Mouse (Mus musculus): Measurements from ENCODE around the gene Slc25a10. TPM values are rescaled to one million over a fixed set of nuclear protein-coding genes. Genes with fewer than 3 reads are reported as not detected.

The Slc25a10 gene
- total RNA-seq, 2 experiments from 2014 or later: 19.6 to 22.6 TPM

GRCm38 (mm10) chr11:120483448-120483934 lies 8.1 kb upstream of the Slc25a10 start:
- no peak for DNase-seq (ENCODE audit: low spot score in 2 of 2)

- DNase-seq (ENCODE audit: low spot score in 2 of 2): peak; percentile 87 to 90
These were observed 7.2 kb upstream of the Slc25a10 start, which contains the start of gene Mrpl12 for GRCm38 (mm10) chr11:120484265-120484981. TSS of gene Mrpl12 (plus strand) at chr11:120484613.

GRCm38 (mm10) chr11:120485251-120485650 lies 6.4 kb upstream of the Slc25a10 start:
- no peak for DNase-seq (ENCODE audit: low spot score in 2 of 2)

DNA sequence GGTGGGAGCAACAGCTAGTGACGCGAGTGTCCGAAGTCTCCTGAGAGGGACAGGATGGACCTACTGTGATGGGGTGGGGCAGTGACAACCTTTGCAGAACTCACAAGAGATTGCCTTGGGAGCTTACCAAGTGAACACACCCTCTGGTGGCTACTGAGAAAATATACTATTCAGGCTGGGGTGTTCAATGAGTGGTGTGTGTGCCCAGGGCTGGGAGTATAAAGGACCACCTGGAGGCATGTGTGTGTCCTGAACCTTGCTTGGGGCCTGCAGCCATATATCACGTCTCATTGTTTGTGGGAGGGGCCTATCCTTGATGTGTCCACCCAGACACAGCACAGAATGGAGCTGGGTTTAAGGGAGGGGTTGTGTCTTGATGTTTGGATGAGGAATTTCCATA lies 3.1 kb upstream of the Slc25a10 start:
- DNase-seq (ENCODE audit: low spot score in 2 of 2): no peak

GRCm38 (mm10) chr11:120489054-120489761 lies 2.4 kb upstream of the Slc25a10 start:
- DNase-seq (ENCODE audit: low spot score in 2 of 2): peak; percentile 49 to 52

DNA sequence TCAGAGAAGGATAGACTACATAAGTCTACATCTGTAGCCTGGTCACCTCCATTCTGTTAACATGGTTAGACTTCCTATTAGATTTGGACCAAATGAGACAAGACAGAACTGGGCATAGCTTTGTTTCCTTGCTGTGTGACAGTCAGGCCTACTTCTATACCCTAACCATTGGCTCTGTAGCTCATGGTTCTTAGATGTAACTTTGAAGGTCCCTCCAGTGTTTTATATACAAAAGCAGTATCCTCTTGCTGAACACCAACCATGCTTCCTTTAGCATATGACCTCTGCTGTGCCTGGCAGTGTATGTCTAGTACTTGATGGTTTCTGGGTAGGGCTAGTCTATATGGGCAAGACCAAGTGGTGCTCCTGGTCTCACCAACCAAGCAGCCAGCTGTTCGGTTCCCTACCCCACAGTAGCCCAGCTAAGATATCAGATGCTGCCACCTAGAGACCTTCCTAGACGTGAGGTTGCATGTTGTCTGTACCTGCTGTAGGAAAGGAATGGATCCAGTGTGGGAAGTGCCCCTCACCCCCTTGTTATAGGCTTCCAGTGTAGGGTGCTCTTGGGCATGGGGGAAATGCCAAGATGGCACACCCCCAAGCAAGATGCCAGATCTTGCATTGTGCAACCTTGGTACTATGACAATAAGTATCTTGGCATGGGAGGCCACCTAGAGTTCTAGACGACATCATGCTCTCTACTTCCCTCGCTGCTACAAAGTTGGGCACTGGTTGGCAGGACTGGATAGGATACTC lies 1.2 kb upstream of the Slc25a10 start:
- no peak for DNase-seq (ENCODE audit: low spot score in 2 of 2)

DNA sequence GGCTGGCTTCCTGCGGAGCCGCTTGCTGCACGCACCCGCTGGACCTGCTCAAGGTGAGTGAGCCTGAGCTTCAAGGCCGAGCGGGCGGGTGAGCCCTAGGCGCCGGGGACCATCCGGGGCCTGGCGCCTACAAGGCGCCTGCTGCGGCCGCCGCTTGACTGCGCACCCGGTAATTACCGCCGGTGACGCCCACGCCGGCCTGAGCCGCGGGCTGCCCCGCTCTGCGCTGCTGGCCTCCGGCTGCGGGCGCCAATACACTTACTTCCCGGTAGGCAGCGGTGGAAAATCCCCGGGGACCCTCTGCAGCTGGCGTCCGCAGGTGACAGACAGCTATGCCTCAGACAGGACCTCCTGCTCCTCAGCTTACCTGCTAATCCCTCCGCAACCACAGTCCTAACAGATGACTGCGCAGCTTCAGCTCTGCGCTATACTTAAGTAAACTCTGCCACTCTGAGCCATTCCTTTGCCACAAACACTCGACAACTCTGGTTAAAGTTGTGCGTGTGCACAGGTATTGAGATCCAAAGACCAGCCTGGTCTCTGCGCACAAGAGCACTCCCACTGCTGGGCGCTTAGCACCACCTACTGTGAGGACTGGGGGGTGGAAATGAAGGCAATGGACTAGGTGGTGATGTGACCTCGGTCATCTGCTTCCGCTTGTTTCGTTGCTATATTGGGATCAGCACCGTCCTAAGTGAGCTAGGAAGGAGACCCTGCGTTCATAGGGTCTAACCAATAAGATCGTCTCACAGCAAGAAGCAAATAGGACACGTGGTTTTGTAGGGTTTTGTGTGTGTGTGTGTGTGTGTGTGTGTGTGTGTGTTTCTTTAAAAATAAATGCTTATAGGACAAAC lies 611 bp downstream of the Slc25a10 start:
- no peak for DNase-seq (ENCODE audit: low spot score in 2 of 2)

DNA sequence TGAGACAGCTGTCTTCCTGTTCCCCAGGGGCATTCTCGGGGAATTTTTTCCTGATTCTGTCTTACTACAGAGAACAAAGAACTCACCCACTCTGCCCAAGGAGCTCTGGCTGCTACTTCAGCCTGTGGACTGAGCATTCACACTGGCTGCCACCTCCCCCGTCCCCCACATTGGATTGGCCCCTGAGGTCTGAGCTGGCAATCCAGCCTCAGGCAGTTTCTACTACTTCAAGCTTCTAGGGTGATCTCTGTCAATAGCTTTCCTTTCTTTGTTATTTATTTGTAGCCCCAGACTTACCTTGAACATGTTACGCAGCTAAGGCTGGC lies 1.2 kb downstream of the Slc25a10 start:
- DNase-seq (ENCODE audit: low spot score in 2 of 2): no peak

GRCm38 (mm10) chr11:120493351-120493750 lies 1.7 kb downstream of the Slc25a10 start:
- no peak for DNase-seq (ENCODE audit: low spot score in 2 of 2)

DNA sequence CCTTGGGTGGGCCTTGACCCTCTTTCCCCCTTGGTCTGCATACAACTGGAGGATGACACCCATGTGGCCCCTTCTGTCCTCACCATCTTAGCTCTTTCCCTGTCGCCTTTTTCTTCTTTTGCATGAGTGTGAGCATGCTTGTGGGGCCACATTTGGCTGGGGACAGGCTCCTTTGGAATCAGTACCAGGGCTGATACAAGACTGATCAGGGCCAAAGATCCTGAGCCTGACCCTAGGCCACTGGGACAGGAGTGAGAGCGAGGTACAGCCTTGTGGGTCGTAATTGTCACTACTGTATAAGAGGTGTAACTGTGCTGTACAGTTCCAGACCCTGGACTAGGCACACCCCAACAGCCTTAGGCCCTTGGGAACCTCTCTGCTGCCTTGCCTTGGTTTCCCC lies 2.3 kb downstream of the Slc25a10 start:
- DNase-seq (ENCODE audit: low spot score in 2 of 2): no peak

DNA sequence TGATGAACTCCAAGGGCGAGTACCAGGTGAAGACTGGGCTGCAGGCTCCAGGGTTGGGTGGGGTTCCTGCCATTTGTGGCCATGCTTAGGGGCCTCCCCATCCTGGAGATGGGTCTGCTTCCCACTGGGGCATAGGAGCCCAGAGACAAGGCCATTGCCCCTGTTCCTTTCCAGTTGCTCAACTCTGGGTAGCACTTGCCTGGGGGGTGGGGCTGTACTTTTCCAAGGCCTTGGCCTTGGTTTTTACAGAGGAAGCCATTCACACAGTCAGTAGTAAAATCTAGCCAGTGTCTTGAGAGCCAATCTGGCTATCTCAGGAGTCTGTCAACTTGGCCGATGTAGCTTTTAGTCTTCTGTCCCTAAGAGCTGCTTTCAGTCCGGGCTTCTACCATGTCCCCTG lies 5.8 kb downstream of the Slc25a10 start:
- DNase-seq (ENCODE audit: low spot score in 2 of 2): no peak

GRCm38 (mm10) chr11:120498226-120498625 lies 6.6 kb downstream of the Slc25a10 start:
- DNase-seq (ENCODE audit: low spot score in 2 of 2): no peak

DNA sequence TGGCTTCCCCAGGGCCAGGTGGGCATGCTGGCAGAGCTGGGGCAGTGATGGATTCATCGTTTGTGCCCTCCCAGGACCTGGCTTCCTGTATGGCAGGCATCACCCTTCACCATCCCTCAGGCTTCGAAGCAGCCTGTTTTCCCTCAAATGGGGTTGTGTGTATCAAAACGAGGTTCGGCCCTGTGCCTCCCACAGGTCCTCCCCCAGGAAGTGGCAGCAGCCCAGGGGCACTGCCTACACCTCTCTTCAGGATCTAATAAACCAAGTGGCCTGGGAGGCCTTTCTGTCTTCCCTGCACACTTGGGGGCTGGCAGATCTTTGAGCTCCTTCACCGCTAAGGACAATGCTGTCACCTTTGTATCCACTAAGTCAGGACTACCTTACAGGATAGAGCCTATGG lies 7.3 kb downstream of the Slc25a10 start:
- no peak for DNase-seq (ENCODE audit: low spot score in 2 of 2)

DNA sequence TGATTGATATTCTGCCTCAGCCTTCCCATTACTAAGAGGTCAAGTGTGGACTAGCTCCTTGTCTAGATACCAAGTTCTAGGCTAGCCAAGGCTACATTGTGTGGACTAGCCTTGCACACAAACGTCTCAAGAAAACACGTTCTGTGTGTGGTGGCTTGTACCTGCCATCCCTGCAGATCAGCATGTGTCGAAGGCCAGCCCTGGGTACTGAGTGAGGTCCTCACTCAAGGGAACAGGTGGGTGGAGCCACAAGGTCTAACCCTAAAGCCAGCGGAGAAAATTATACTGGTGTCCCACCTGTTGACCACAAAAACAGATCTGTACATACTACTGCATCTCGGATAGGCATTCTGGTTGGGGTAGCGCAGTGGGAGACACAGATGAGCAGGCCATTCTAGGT lies 8.3 kb downstream of the Slc25a10 start:
- DNase-seq (ENCODE audit: low spot score in 2 of 2): no peak

DNA sequence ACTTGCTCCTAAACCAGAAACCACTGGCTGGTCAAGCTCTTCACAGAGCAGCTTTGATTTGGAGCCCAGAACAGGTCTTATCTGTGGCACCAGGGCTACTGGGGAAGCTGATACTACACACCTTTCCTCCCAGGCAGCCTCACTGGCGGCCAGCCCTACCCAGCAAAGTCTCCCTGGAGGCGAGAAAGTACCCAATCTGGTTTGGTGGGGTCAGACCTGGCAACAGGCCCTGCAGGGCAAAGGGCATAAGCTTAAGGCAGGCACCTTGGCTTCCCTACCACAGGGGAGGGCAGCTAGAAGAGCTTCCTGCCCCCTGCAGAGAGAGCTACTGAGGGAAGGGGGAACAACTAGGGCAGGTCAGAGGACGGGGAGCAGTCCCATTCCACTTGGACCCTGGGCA lies 8.7 kb downstream of the Slc25a10 start:
- no peak for DNase-seq (ENCODE audit: low spot score in 2 of 2)

- no peak for DNase-seq (ENCODE audit: low spot score in 2 of 2)
These were observed 9.4 kb downstream of the Slc25a10 start for GRCm38 (mm10) chr11:120501018-120501417.

DNA sequence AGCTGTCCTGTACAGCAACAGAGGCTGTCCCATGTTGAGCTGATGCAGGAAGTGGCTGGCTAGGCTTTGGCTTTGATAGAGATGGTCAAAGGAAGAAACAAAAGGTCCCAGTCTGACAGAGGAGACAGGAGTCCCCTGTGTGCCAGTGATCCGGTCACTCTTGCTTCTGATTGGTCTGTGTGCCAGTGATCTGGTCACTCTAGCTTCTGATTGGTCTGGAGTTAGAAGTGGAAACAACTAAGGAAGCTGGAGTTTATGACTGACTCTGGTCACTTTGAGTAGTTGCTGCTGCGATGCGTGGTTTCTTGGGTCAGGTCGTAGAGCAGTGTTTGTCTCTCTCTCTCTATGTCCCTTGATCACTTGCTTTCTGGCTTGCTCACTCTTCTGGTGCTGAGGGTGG lies 10.1 kb downstream of the Slc25a10 start:
- DNase-seq (ENCODE audit: low spot score in 2 of 2): no peak

DNA sequence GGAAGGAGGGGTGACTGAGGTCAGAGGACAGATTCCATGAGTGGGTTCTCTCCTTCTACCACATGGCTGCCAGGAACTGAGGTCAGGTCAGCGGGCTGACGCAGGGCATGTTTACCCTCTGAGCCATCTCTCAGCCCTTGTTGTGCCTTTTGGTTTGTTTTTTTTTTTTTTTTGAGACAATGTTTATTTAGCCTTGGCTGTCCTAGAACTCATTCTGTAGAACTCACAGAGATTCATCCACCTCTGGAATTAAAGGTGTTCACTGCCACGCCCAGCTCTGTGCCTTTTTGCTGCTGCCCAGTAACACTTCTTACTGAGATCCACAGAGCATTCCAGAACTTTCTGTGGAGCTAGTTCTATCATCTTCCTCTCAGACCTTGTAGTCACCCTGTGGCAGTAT lies 14.0 kb downstream of the Slc25a10 start:
- no peak for DNase-seq (ENCODE audit: low spot score in 2 of 2)

GRCm38 (mm10) chr11:120506899-120507298 lies 15.3 kb downstream of the Slc25a10 start:
- no peak for DNase-seq (ENCODE audit: low spot score in 2 of 2)

GRCm38 (mm10) chr11:120507611-120508289 lies 16.1 kb downstream of the Slc25a10 start:
- no peak for DNase-seq (ENCODE audit: low spot score in 2 of 2)
